Mouse (Mus musculus): ENCODE results near the gene Rffl. TPM values are rescaled to one million over a fixed set of nuclear protein-coding genes. Genes with fewer than 3 reads are reported as not detected.

Gene Rffl
- 3.7 and 3.8 TPM in 2 replicates for polyA plus RNA-seq (2014; fragmentation: Nextera tagmentation; extraction: Ambion mirVana)

DNA sequence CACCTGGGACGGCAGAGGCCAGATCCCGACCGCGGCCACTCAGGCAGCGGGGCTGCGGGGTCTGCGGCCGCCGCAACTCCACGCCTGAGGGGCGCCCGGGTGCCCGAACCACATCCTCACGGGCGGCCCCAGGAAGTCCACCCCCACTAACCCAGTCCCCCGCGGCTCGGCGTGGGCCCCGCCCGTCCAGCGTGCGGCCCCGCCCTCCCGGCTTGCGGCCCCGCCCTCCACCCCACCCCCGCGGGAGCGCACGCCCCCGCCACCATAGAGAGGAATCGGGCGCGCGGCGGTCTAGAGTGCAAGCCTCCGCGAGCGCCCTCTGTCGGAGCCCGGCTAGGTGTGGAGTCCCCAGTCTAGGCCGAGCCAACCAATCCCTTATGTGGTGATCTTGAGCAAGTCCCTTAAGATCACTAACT lies at the start of gene Rffl:
Gene Rffl (minus strand): TSS at position 180 of the 416 bp plus-strand sequence.
- WGBS, result under 1% methylated on average over 40 of the region's 43 CpGs
- no peaks in the 10 kb centered on the region for H3K36me3 ChIP-seq (ENCODE audit: control insufficient read depth, insufficient read depth, low read length)
- H3K4me1 ChIP-seq (ENCODE audit: control insufficient read depth in 2 of 2, insufficient read depth in 2 of 2, low read length in 2 of 2), result peaks cover 0 to 10% of the 10 kb centered on the region in 2 experiments; a peak in 2 of 4 replicates
- H3K27ac ChIP-seq (replicated peaks in 1 of 2; ENCODE audit: control insufficient read depth in 1 of 2, insufficient read depth in 1 of 2, low read depth in 2 of 2, low read length in 2 of 2), result peak within 1 kb of the TSS; percentile 1 to 55; a peak in 2 of 4 replicates
- H3K4me2 ChIP-seq (ENCODE audit: low read length), result peak within 1 kb of the TSS; percentile 89
- H3K9me3 ChIP-seq (ENCODE audit: control insufficient read depth, low read length), result no peaks in the 10 kb centered on the region
- peak within 1 kb of the TSS; percentile 83 to 93 for H3K4me3 ChIP-seq (ENCODE audit: control insufficient read depth in 1 of 2, insufficient read depth in 1 of 2, low read depth in 1 of 2, low read length in 2 of 2)
- peak; percentile 93 for ATAC-seq (ENCODE audit: insufficient number of reproducible peaks, insufficient read depth, low FRiP score, low read depth)
- H3K9ac ChIP-seq (ENCODE audit: low read length), result peak within 1 kb of the TSS; percentile 82
- no peaks in the 10 kb centered on the region for H3K27me3 ChIP-seq (ENCODE audit: control insufficient read depth, insufficient read depth, low read length)

DNA sequence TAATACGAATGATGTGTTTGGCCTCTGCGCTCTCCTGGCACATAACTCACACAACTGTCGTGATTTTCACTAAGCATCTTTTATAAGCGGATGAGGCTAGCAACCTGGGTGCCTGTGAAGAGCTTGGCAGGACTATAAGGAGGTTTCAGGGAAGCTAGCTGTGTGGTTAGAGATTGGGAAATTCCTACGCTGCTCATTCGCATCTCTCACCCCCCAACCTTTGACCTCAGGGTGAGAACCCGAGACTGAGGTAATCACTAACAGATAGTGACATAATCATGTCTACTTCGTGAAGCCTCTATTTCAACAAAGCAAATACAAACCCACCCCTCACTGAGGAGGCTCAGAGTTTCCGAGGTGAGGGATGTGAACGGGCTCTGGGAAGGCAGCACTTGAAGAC lies 49.8 kb upstream of the Rffl start:
- H3K4me2 ChIP-seq (ENCODE audit: low read length), result no peak overlapping the region
- 51% methylated on average over 10 of the region's 10 CpGs for WGBS
- no peak overlapping the region for H3K9ac ChIP-seq (ENCODE audit: low read length)
- H3K27me3 ChIP-seq (ENCODE audit: control insufficient read depth, insufficient read depth, low read length), result no peaks in the 10 kb centered on the region
- H3K4me1 ChIP-seq (ENCODE audit: control insufficient read depth in 2 of 2, insufficient read depth in 2 of 2, low read length in 2 of 2), result peaks cover 8 to 10% of the 10 kb centered on the region in 2 experiments; a peak in 3 of 4 replicates
- no peak overlapping the region for H3K4me3 ChIP-seq (ENCODE audit: control insufficient read depth in 1 of 2, insufficient read depth in 1 of 2, low read depth in 1 of 2, low read length in 2 of 2)
- H3K27ac ChIP-seq (replicated peaks in 1 of 2; ENCODE audit: control insufficient read depth in 1 of 2, insufficient read depth in 1 of 2, low read depth in 2 of 2, low read length in 2 of 2), result no peak overlapping the region
- peaks cover 96% of the 10 kb centered on the region for H3K36me3 ChIP-seq (ENCODE audit: control insufficient read depth, insufficient read depth, low read length)
- no peak for ATAC-seq (ENCODE audit: insufficient number of reproducible peaks, insufficient read depth, low FRiP score, low read depth)
- H3K9me3 ChIP-seq (ENCODE audit: control insufficient read depth, low read length), result no peaks in the 10 kb centered on the region

DNA sequence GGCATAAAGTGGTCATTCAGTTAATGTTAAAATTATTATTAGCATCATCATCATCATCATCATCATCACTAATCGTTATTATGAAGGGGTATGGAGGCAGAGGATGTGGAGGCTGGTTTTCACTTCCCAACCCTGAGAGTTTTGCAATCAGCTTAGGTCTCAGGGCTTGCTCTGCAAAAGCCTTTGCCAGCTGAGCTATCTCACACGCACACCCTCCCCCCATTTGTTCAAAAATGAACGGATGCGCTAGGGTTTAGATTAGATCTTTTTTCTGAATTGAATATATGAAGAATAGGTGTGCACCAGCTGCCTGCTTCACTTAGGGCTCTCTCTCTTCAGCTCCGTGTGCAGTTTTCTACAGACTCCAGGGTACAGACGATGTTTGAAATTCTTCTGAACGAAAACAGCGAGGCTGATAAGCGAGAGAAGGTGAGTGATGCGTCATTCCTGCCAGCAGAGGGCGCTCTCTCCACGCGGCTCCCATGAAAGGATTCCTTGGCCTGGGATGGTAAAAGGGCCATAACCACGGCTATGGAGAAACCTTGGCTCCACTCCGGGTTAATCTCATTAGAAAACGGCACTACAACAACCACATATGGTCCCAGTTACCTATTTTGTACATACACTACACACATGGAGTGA lies 43.8 kb upstream of the Rffl start:
- H3K27ac ChIP-seq (replicated peaks in 1 of 2; ENCODE audit: control insufficient read depth in 1 of 2, insufficient read depth in 1 of 2, low read depth in 2 of 2, low read length in 2 of 2), result 0 out of 4 replicates have a peak overlapping the region, but pooled peaks of 1 of the 2 experiments have one; percentile 10

DNA sequence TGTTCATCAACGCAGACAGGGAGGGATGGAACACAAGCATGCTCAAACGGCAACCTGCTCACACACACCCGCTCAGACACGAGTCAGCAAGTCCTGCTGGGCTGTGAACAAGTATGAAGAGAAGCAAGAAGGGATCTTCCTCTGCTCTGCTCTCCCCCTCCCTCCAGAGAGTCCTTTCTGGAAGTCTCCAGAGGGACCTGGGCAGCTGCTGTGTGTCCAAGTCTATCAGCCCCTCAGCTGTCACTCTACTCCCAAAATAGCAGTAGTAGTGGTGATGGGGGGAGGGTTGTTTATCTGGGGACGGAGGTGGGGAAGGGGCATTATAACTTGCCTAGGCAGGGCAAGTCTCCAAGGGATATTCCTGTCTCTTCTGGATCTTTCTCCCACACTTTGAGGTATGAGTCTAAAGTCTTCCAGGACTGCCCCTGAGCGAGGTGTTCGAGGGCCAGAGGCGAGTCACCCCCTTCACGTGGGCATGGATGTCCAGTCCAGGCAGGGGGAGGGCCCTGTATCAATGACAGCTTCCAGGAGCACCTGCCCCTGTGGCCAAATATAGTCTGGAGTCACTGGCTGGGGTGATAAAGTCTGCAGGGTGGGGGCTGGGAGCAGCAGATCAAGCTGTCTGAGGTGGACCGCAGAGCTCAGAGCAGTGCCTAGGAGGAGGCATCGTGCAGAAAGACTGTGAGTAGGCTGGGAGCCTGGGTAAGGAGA lies 39.8 kb upstream of the Rffl start:
- 14% methylated on average over 11 of the region's 11 CpGs for WGBS
- ATAC-seq (ENCODE audit: insufficient number of reproducible peaks, insufficient read depth, low FRiP score, low read depth), result peak; percentile 90
- Histone ChIP-seq H3K9ac (ENCODE audit: low read length) (peak overlapping the region; percentile 86), H3K36me3 (ENCODE audit: control insufficient read depth, insufficient read depth, low read length) (peaks cover 22% of the 10 kb centered on the region), H3K4me1 (ENCODE audit: control insufficient read depth in 2 of 2, insufficient read depth in 2 of 2, low read length in 2 of 2) (peaks cover 26 to 56% of the 10 kb centered on the region in 2 experiments), H3K4me2 (ENCODE audit: low read length) (peak overlapping the region; percentile 85), H3K27me3 (ENCODE audit: control insufficient read depth, insufficient read depth, low read length) (no peaks in the 10 kb centered on the region), H3K27ac (replicated peaks in 1 of 2; ENCODE audit: control insufficient read depth in 1 of 2, insufficient read depth in 1 of 2, low read depth in 2 of 2, low read length in 2 of 2) (peak overlapping the region; percentile 97), H3K4me3 (ENCODE audit: control insufficient read depth in 1 of 2, insufficient read depth in 1 of 2, low read depth in 1 of 2, low read length in 2 of 2) (peak overlapping the region; percentile 55), H3K9me3 (ENCODE audit: control insufficient read depth, low read length) (no peaks in the 10 kb centered on the region)

More for the DNA sequence above, 43.8 kb upstream of the Rffl start:
- Histone ChIP-seq H3K27me3 (ENCODE audit: control insufficient read depth, insufficient read depth, low read length) (no peaks in the 10 kb centered on the region), H3K4me1 (ENCODE audit: control insufficient read depth in 2 of 2, insufficient read depth in 2 of 2, low read length in 2 of 2) (peaks cover 15 to 39% of the 10 kb centered on the region in 2 experiments), H3K9me3 (ENCODE audit: control insufficient read depth, low read length) (no peaks in the 10 kb centered on the region), H3K36me3 (ENCODE audit: control insufficient read depth, insufficient read depth, low read length) (peaks cover 48% of the 10 kb centered on the region), H3K9ac (ENCODE audit: low read length) (no peak overlapping the region), H3K4me2 (ENCODE audit: low read length) (peak overlapping the region; percentile 85), H3K4me3 (ENCODE audit: control insufficient read depth in 1 of 2, insufficient read depth in 1 of 2, low read depth in 1 of 2, low read length in 2 of 2) (peak overlapping the region in 1 of 2 experiments; percentile 20; a peak in 1 of 4 replicates)
- 6% methylated on average over 16 of the region's 16 CpGs for WGBS
- ATAC-seq (ENCODE audit: insufficient number of reproducible peaks, insufficient read depth, low FRiP score, low read depth), result no peak

DNA sequence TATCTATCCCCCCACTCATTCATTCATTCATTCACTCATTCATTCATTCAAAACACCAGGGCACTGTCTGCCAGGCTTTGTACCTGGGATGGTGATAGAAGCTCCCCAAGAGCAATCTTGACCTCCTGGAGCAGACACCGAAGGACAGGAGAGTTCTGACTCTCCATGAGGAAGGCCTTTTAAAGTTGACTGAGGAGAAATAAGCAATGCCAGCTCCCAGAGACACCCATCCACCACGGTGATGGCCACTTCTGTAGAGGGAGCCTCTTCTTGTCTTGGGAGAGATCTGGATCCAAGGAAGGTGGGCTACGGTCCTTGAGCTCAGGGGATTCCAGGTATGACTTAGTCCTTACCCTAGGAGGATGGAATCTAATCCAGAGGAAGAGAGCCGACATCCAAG lies 39.2 kb upstream of the Rffl start, which contains the start of gene Unc45b:
Gene Unc45b (plus strand): TSS at position 301 of the 400 bp plus-strand sequence.
- Histone ChIP-seq H3K27ac (replicated peaks in 1 of 2; ENCODE audit: control insufficient read depth in 1 of 2, insufficient read depth in 1 of 2, low read depth in 2 of 2, low read length in 2 of 2) (peak within 1 kb of the TSS; percentile 97), H3K27me3 (ENCODE audit: control insufficient read depth, insufficient read depth, low read length) (no peaks in the 10 kb centered on the region), H3K9ac (ENCODE audit: low read length) (peak within 1 kb of the TSS; percentile 86), H3K4me3 (ENCODE audit: control insufficient read depth in 1 of 2, insufficient read depth in 1 of 2, low read depth in 1 of 2, low read length in 2 of 2) (peak within 1 kb of the TSS; percentile 55), H3K4me2 (ENCODE audit: low read length) (peak within 1 kb of the TSS; percentile 85), H3K36me3 (ENCODE audit: control insufficient read depth, insufficient read depth, low read length) (peaks cover 22% of the 10 kb centered on the region), H3K9me3 (ENCODE audit: control insufficient read depth, low read length) (no peaks in the 10 kb centered on the region), H3K4me1 (ENCODE audit: control insufficient read depth in 2 of 2, insufficient read depth in 2 of 2, low read length in 2 of 2) (peaks cover 26 to 55% of the 10 kb centered on the region in 2 experiments)
- WGBS, result 53% methylated on average over 4 of the region's 4 CpGs
- no peak for ATAC-seq (ENCODE audit: insufficient number of reproducible peaks, insufficient read depth, low FRiP score, low read depth)

DNA sequence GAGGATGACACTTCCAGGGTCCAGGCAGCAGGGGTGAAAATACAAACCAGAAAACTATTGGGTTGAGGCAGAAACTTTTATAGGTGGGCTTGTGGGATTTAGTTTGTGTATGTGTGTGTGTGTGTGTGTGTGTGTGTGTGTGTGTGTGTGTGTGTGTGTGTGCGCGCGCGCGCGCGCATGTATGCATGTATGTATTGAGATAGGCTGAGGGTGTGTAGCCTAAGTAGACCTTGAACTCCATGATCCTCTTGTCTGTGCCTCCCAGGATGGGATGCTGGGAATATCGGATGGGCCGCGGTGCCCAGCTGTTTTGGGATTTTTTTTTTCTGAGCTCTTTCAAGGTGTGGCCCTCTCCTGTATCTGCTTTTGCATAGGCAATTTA lies 37.6 kb upstream of the Rffl start:
- peak overlapping the region; percentile 84 for H3K9ac ChIP-seq (ENCODE audit: low read length)
- ATAC-seq (ENCODE audit: insufficient number of reproducible peaks, insufficient read depth, low FRiP score, low read depth), result no peak
- 57% methylated on average over 8 of the region's 10 CpGs for WGBS
- no peak overlapping the region for H3K27ac ChIP-seq (replicated peaks in 1 of 2; ENCODE audit: control insufficient read depth in 1 of 2, insufficient read depth in 1 of 2, low read depth in 2 of 2, low read length in 2 of 2)
- H3K4me2 ChIP-seq (ENCODE audit: low read length), result peak overlapping the region; percentile 90
- no peaks in the 10 kb centered on the region for H3K27me3 ChIP-seq (ENCODE audit: control insufficient read depth, insufficient read depth, low read length)
- peak overlapping the region; percentile 75 to 79 for H3K4me3 ChIP-seq (ENCODE audit: control insufficient read depth in 1 of 2, insufficient read depth in 1 of 2, low read depth in 1 of 2, low read length in 2 of 2)
- peaks cover 32% of the 10 kb centered on the region for H3K36me3 ChIP-seq (ENCODE audit: control insufficient read depth, insufficient read depth, low read length)
- peaks cover 20 to 38% of the 10 kb centered on the region in 2 experiments for H3K4me1 ChIP-seq (ENCODE audit: control insufficient read depth in 2 of 2, insufficient read depth in 2 of 2, low read length in 2 of 2)
- no peaks in the 10 kb centered on the region for H3K9me3 ChIP-seq (ENCODE audit: control insufficient read depth, low read length)

DNA sequence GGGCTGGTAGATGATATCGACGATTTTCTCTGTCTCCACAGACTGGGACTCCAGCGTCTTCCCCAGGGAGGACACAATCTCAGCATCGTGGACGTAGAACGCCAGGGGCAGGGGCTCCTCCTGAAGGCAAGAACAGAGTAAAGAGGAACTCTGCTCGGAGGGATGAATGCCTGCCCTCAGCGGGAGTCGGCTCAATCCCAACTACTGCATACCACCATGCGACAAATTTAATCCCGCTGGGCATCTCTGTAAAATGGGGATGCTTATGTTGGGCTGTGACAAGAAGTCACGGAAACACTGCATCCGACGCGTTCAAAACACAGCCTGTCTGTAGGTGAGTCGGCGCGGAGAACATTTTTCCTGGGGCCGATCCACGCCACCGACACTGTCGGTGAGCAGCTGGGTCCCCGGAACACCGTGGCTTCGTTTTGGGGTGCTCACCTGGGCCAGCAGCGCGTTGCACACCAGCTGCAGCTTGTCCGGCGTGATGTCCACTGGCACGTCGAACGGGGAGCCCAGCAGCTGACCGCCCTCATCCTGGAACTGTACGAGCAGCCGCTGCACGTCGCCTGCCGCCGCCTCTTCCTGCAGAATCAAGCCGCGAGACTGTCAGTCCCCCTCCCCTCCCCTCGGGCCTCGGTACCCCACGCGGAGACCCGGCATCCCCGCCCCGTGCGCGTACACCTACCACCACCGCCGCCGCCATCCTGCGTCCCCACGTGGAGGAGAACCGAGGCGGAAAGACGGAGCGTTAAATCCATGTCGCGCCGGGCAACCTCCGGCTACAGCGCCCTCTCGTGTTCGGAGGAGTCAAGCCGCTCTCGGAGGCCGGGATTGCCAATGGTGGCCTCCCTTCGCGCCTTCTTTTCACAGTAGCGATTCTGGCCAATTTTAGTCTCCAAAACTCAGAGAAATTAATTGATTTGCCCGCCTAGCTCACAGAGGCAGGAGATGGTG lies 36.9 kb upstream of the Rffl start, which contains the start of gene Nle1:
Gene Nle1 (minus strand): TSS at position 761 of the 957 bp plus-strand sequence.
- Histone ChIP-seq H3K9me3 (ENCODE audit: control insufficient read depth, low read length) (no peaks in the 10 kb centered on the region), H3K4me1 (ENCODE audit: control insufficient read depth in 2 of 2, insufficient read depth in 2 of 2, low read length in 2 of 2) (peaks cover 17 to 33% of the 10 kb centered on the region in 2 experiments), H3K4me2 (ENCODE audit: low read length) (peak within 1 kb of the TSS; percentile 90), H3K9ac (ENCODE audit: low read length) (peak within 1 kb of the TSS; percentile 84), H3K27me3 (ENCODE audit: control insufficient read depth, insufficient read depth, low read length) (no peaks in the 10 kb centered on the region), H3K27ac (replicated peaks in 1 of 2; ENCODE audit: control insufficient read depth in 1 of 2, insufficient read depth in 1 of 2, low read depth in 2 of 2, low read length in 2 of 2) (no peak within 1 kb of the TSS), H3K4me3 (ENCODE audit: control insufficient read depth in 1 of 2, insufficient read depth in 1 of 2, low read depth in 1 of 2, low read length in 2 of 2) (peak within 1 kb of the TSS; percentile 75 to 79), H3K36me3 (ENCODE audit: control insufficient read depth, insufficient read depth, low read length) (peaks cover 39% of the 10 kb centered on the region)
- no peak for ATAC-seq (ENCODE audit: insufficient number of reproducible peaks, insufficient read depth, low FRiP score, low read depth)
- WGBS, result 2% methylated on average over 73 of the region's 73 CpGs
